Mouse (Mus musculus): ENCODE results near the gene Katnal1. TPM values are rescaled to one million over a fixed set of nuclear protein-coding genes. Genes with fewer than 3 reads are reported as not detected.

Katnal1 gene
- polyA plus RNA-seq, 1 experiment: 2.4 TPM

GRCm38 (mm10) chr5:148922773-148923172 lies 6.3 kb downstream of the Katnal1 start:
- Histone ChIP-seq H3K27ac (ENCODE audit: insufficient read depth, low read length) (no peak overlapping the region), H3K36me3 (ENCODE audit: control insufficient read depth, insufficient read depth, low read length) (peaks cover 3% of the 10 kb centered on the region), H3K27me3 (ENCODE audit: control insufficient read depth, insufficient read depth, low read length) (no peaks in the 10 kb centered on the region), H3K4me3 (ENCODE audit: extremely low read depth, insufficient read depth, insufficient read length) (no peak overlapping the region), H3K4me1 (ENCODE audit: control insufficient read depth, insufficient read depth, insufficient read length) (no peaks in the 10 kb centered on the region)
- DNase-seq (ENCODE audit: low read depth in 1 of 2, low spot score in 2 of 2): no peak
- TF ChIP-seq CTCF (IDR thresholded peaks at IDR 0.05; ENCODE audit: extremely low read depth, insufficient read depth, insufficient read length, insufficient replicate concordance): no peak
- TF ChIP-seq POLR2A (IDR thresholded peaks at IDR 0.05; ENCODE audit: low read depth, low read length): no peak
- 94% methylated on average over 5 of the region's 5 CpGs for WGBS

GRCm38 (mm10) chr5:148918049-148918448 lies 11.1 kb downstream of the Katnal1 start:
- TF ChIP-seq CTCF (IDR thresholded peaks at IDR 0.05; ENCODE audit: extremely low read depth, insufficient read depth, insufficient read length, insufficient replicate concordance): no peak
- TF ChIP-seq POLR2A (IDR thresholded peaks at IDR 0.05; ENCODE audit: low read depth, low read length): no peak
- WGBS: 87% methylated on average over 5 of the region's 5 CpGs
- H3K4me1 ChIP-seq (ENCODE audit: control insufficient read depth, insufficient read depth, insufficient read length): no peaks in the 10 kb centered on the region; the same call in 1 of the 2 replicates
- no peak for DNase-seq (ENCODE audit: low read depth in 1 of 2, low spot score in 2 of 2)
- H3K4me3 ChIP-seq (ENCODE audit: extremely low read depth, insufficient read depth, insufficient read length): no peak overlapping the region
- no peaks in the 10 kb centered on the region for H3K27me3 ChIP-seq (ENCODE audit: control insufficient read depth, insufficient read depth, low read length)
- H3K36me3 ChIP-seq (ENCODE audit: control insufficient read depth, insufficient read depth, low read length): peaks cover 8% of the 10 kb centered on the region
- no peak overlapping the region for H3K27ac ChIP-seq (ENCODE audit: insufficient read depth, low read length)

GRCm38 (mm10) chr5:148916775-148917174 lies 12.3 kb downstream of the Katnal1 start:
- Histone ChIP-seq H3K27me3 (ENCODE audit: control insufficient read depth, insufficient read depth, low read length) (no peaks in the 10 kb centered on the region), H3K4me1 (ENCODE audit: control insufficient read depth, insufficient read depth, insufficient read length) (peaks cover 7% of the 10 kb centered on the region; the same call in 1 of the 2 replicates), H3K27ac (ENCODE audit: insufficient read depth, low read length) (no peak overlapping the region), H3K4me3 (ENCODE audit: extremely low read depth, insufficient read depth, insufficient read length) (no peak overlapping the region), H3K36me3 (ENCODE audit: control insufficient read depth, insufficient read depth, low read length) (peaks cover 8% of the 10 kb centered on the region)
- WGBS: 94% methylated on average over 6 of the region's 6 CpGs
- no peak for TF ChIP-seq POLR2A (IDR thresholded peaks at IDR 0.05; ENCODE audit: low read depth, low read length)
- TF ChIP-seq CTCF (IDR thresholded peaks at IDR 0.05; ENCODE audit: extremely low read depth, insufficient read depth, insufficient read length, insufficient replicate concordance): no peak
- DNase-seq (ENCODE audit: low read depth in 1 of 2, low spot score in 2 of 2): no peak

GRCm38 (mm10) chr5:148912262-148912661 lies 16.9 kb downstream of the Katnal1 start:
- Histone ChIP-seq H3K27ac (ENCODE audit: insufficient read depth, low read length) (no peak overlapping the region; the same call in 1 of the 2 replicates), H3K36me3 (ENCODE audit: control insufficient read depth, insufficient read depth, low read length) (peaks cover 5% of the 10 kb centered on the region; the same call in 1 of the 2 replicates), H3K4me3 (ENCODE audit: extremely low read depth, insufficient read depth, insufficient read length) (no peak overlapping the region), H3K4me1 (ENCODE audit: control insufficient read depth, insufficient read depth, insufficient read length) (peaks cover 23% of the 10 kb centered on the region), H3K27me3 (ENCODE audit: control insufficient read depth, insufficient read depth, low read length) (no peaks in the 10 kb centered on the region)
- DNase-seq (ENCODE audit: low read depth in 1 of 2, low spot score in 2 of 2): no peak
- TF ChIP-seq CTCF (IDR thresholded peaks at IDR 0.05; ENCODE audit: extremely low read depth, insufficient read depth, insufficient read length, insufficient replicate concordance) (no peak), POLR2A (IDR thresholded peaks at IDR 0.05; ENCODE audit: low read depth, low read length) (no peak)
- 24% methylated on average over 3 of the region's 3 CpGs for WGBS

GRCm38 (mm10) chr5:148910066-148910465 lies 19.1 kb downstream of the Katnal1 start:
- H3K4me3 ChIP-seq (ENCODE audit: extremely low read depth, insufficient read depth, insufficient read length): no peak overlapping the region
- DNase-seq (ENCODE audit: low read depth in 1 of 2, low spot score in 2 of 2): no peak
- 36% methylated on average over 4 of the region's 4 CpGs for WGBS
- no peak overlapping the region for H3K27ac ChIP-seq (ENCODE audit: insufficient read depth, low read length)
- H3K36me3 ChIP-seq (ENCODE audit: control insufficient read depth, insufficient read depth, low read length): no peaks in the 10 kb centered on the region
- no peaks in the 10 kb centered on the region for H3K27me3 ChIP-seq (ENCODE audit: control insufficient read depth, insufficient read depth, low read length)
- peaks cover 27% of the 10 kb centered on the region for H3K4me1 ChIP-seq (ENCODE audit: control insufficient read depth, insufficient read depth, insufficient read length)
- TF ChIP-seq POLR2A (IDR thresholded peaks at IDR 0.05; ENCODE audit: low read depth, low read length) (no peak), CTCF (IDR thresholded peaks at IDR 0.05; ENCODE audit: extremely low read depth, insufficient read depth, insufficient read length, insufficient replicate concordance) (no peak)

GRCm38 (mm10) chr5:148909402-148909801 lies 19.7 kb downstream of the Katnal1 start:
- no peaks in the 10 kb centered on the region for H3K36me3 ChIP-seq (ENCODE audit: control insufficient read depth, insufficient read depth, low read length)
- TF ChIP-seq CTCF (IDR thresholded peaks at IDR 0.05; ENCODE audit: extremely low read depth, insufficient read depth, insufficient read length, insufficient replicate concordance): no peak
- no peak for TF ChIP-seq POLR2A (IDR thresholded peaks at IDR 0.05; ENCODE audit: low read depth, low read length)
- no peaks in the 10 kb centered on the region for H3K27me3 ChIP-seq (ENCODE audit: control insufficient read depth, insufficient read depth, low read length)
- H3K4me3 ChIP-seq (ENCODE audit: extremely low read depth, insufficient read depth, insufficient read length): no peak overlapping the region
- H3K27ac ChIP-seq (ENCODE audit: insufficient read depth, low read length): no peak overlapping the region
- DNase-seq (ENCODE audit: low read depth in 1 of 2, low spot score in 2 of 2): no peak
- 71% methylated on average over 6 of the region's 6 CpGs for WGBS
- peaks cover 27% of the 10 kb centered on the region for H3K4me1 ChIP-seq (ENCODE audit: control insufficient read depth, insufficient read depth, insufficient read length)

- H3K4me1 ChIP-seq (ENCODE audit: control insufficient read depth, insufficient read depth, insufficient read length): peaks cover 27% of the 10 kb centered on the region
- H3K27me3 ChIP-seq (ENCODE audit: control insufficient read depth, insufficient read depth, low read length): no peaks in the 10 kb centered on the region
- H3K4me3 ChIP-seq (ENCODE audit: extremely low read depth, insufficient read depth, insufficient read length): no peak overlapping the region
- H3K27ac ChIP-seq (ENCODE audit: insufficient read depth, low read length): no peak overlapping the region
- 46% methylated on average over 7 of the region's 7 CpGs for WGBS
- H3K36me3 ChIP-seq (ENCODE audit: control insufficient read depth, insufficient read depth, low read length): no peaks in the 10 kb centered on the region
- DNase-seq (ENCODE audit: low read depth in 1 of 2, low spot score in 2 of 2): no peak
- TF ChIP-seq CTCF (IDR thresholded peaks at IDR 0.05; ENCODE audit: extremely low read depth, insufficient read depth, insufficient read length, insufficient replicate concordance) (no peak), POLR2A (IDR thresholded peaks at IDR 0.05; ENCODE audit: low read depth, low read length) (no peak)
Measured at GRCm38 (mm10) chr5:148909057-148909395, 20.1 kb downstream of the Katnal1 start.

All from spleen, adult 2 months (tissue).